Mouse (Mus musculus) intestine, embryonic 14.5 days (tissue): ENCODE results near the gene A630089N07Rik. TPM values are rescaled to one million over a fixed set of nuclear protein-coding genes. Genes with fewer than 3 reads are reported as not detected.

Experiments used
- ATAC-seq: fragments of 200-750 bp; cut with Nextera tagmentation; replicated peaks from 2 replicates; pipeline ENCODE4 v1.8.0; 2017; ENCODE audit warnings: low read depth, moderate number of reproducible peaks, moderate TSS enrichment, moderate library complexity; ENCODE audit not compliant: low FRiP score, low TSS enrichment
- DNase-seq: peaks from one replicate; pipeline ENCODE4 v3.0.0-alpha.2; 2018; ENCODE audit warnings: low spot score
- H3K27ac ChIP-seq: fragments of 300-500 bp; sonication (generic); 2 replicates; pipeline ENCODE4 v1.5.1; 2014; ENCODE audit warnings: low read depth, mild to moderate bottlenecking, control low read depth
- H3K27me3 ChIP-seq: fragments of 300-500 bp; sonication (generic); replicated peaks from 2 replicates; pipeline ENCODE4 v1.6.1; 2014; ENCODE audit warnings: low read length, control low read depth; ENCODE audit not compliant: control insufficient read depth, insufficient read depth
- H3K36me3 ChIP-seq: fragments of 300-500 bp; sonication (generic); 2 replicates; pipeline ENCODE4 v1.6.1; 2014; ENCODE audit warnings: low read length, control low read depth; ENCODE audit not compliant: control insufficient read depth, insufficient read depth
- H3K4me1 ChIP-seq: fragments of 300-500 bp; sonication (generic); replicated peaks from 2 replicates; pipeline ENCODE4 v1.6.1; 2014; ENCODE audit warnings: low read length, control low read depth, mixed read lengths; ENCODE audit not compliant: control insufficient read depth, insufficient read depth
- H3K4me2 ChIP-seq: fragments of 300-500 bp; sonication (generic); 2 replicates; pipeline ENCODE4 v1.6.1; 2014; ENCODE audit warnings: low read length
- H3K4me3 ChIP-seq: fragments of 300-500 bp; sonication (generic); 2 replicates; pipeline ENCODE4 v1.5.1; 2014; ENCODE audit warnings: low read depth, low read length, control low read depth, mixed read lengths
- H3K9ac ChIP-seq: fragments of 300-500 bp; sonication (generic); 2 replicates; pipeline ENCODE4 v1.6.1; 2014; ENCODE audit warnings: mild to moderate bottlenecking, low read length
- H3K9me3 ChIP-seq: fragments of 300-500 bp; sonication (generic); 2 replicates; pipeline ENCODE4 v1.6.1; 2016; ENCODE audit warnings: low read length, control low read depth; ENCODE audit not compliant: control insufficient read depth
- WGBS: fragments of 180-500 bp; shearing (Covaris S2); extraction: QIAGEN DNeasy Blood & Tissue Kit; methylation state at CpG from one replicate; pipeline ENCODE4 v1.1.7; 2014; 5-methylcytosine and 5-hydroxymethylcytosine counted together
- polyA plus RNA-seq: library from polyadenylated mRNA; unstranded; fragments of >200 nt; fragmentation: Nextera tagmentation; extraction: Ambion mirVana; gene quantifications from 2 replicates; pipeline ENCODE4 v1.2.1, GENCODE M21; 2014

Gene A630089N07Rik
- polyA plus RNA-seq, 1 experiment from 2014 or later, result 21.4 TPM

GRCm38 (mm10) chr16:97957626-97958025 is 124.6 kb downstream of the A630089N07Rik start:
- Histone ChIP-seq H3K27ac (no peak overlapping the region), H3K4me3 (no peak overlapping the region), H3K27me3 (no peaks in the 10 kb centered on the region), H3K36me3 (peaks cover 49% of the 10 kb centered on the region), H3K9me3 (no peaks in the 10 kb centered on the region), H3K4me2 (no peak overlapping the region), H3K9ac (no peak overlapping the region), H3K4me1 (no peaks in the 10 kb centered on the region)
- no peak for ATAC-seq
- DNase-seq, result no peak

DNA sequence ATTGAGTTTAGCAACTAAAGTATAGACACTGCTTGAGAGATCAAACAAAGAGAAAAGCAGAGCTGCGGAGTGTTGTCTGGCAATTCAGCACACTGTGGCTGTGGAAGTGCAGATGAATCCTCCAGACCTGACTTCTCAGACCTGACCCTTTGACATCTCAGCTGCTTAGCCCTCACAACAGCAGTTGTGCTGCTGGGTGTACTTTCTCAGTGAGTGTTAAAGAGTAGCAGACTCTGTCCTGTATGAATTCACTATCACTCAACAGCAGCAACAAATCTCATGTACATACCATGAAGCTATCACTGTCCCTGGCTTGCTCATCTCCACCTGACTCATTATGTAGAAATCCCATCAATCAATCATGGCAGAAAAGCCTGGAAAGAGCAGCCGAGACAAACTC is 126.2 kb downstream of the A630089N07Rik start:
- Histone ChIP-seq H3K4me2 (no peak overlapping the region), H3K4me3 (no peak overlapping the region), H3K36me3 (peaks cover 65% of the 10 kb centered on the region), H3K27me3 (no peaks in the 10 kb centered on the region), H3K9me3 (no peaks in the 10 kb centered on the region), H3K4me1 (no peaks in the 10 kb centered on the region), H3K27ac (no peak overlapping the region), H3K9ac (no peak overlapping the region)
- WGBS, result 75% methylated on average over 2 of the region's 2 CpGs
- ATAC-seq, result no peak
- DNase-seq, result no peak

DNA sequence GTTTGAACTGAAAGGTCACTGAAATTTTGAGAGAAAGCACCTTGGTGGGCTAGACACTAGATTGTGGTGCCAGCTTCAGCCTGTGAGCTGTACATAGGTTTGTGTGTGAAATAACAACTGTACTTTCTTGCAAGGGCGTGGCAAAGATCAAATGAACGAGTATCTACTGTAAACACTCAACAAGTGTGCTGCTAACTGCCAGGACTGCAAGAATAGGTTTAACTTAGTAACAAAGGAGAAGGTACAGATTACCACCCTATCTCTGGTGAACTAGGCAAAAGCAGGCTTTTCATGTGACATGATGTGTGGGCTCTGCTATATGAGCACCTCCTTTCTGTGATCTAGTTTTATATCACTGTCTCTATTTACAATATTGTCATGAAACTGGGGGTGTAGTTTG is 128.9 kb downstream of the A630089N07Rik start:
- Histone ChIP-seq H3K9ac (no peak overlapping the region), H3K4me2 (no peak overlapping the region), H3K36me3 (peaks cover 92% of the 10 kb centered on the region), H3K27me3 (no peaks in the 10 kb centered on the region), H3K27ac (no peak overlapping the region), H3K4me3 (no peak overlapping the region), H3K9me3 (no peaks in the 10 kb centered on the region), H3K4me1 (no peaks in the 10 kb centered on the region)
- 81% methylated on average over 2 of the region's 2 CpGs for WGBS
- no peak for DNase-seq
- no peak for ATAC-seq

DNA sequence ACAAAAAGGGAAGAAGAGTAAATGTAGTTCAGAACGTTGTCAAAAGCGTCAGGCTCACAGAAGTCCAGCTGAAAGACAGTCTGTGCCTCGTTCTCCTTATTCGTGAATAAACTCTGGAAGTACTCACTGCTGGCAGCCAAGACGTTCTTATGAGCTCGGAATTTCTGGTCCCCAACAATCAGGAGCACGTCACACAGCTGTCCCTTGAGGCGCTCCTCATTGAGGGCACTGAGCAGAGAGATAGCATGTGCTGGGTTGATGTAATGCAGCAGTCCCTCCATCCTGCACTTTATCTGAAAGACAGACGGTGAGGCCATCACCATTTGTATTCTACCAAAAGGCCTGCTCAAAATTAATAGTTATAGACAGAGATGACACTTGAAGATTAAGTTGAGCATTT is 129.4 kb downstream of the A630089N07Rik start:
- DNase-seq (no peak), ATAC-seq (no peak)
- no peak overlapping the region for H3K4me3 ChIP-seq
- H3K4me1 ChIP-seq, result no peaks in the 10 kb centered on the region
- H3K9ac ChIP-seq, result no peak overlapping the region
- no peak overlapping the region for H3K27ac ChIP-seq
- 82% methylated on average over 9 of the region's 9 CpGs for WGBS
- H3K27me3 ChIP-seq, result no peaks in the 10 kb centered on the region
- no peak overlapping the region for H3K4me2 ChIP-seq
- H3K9me3 ChIP-seq, result no peaks in the 10 kb centered on the region
- H3K36me3 ChIP-seq, result peaks cover 91% of the 10 kb centered on the region

DNA sequence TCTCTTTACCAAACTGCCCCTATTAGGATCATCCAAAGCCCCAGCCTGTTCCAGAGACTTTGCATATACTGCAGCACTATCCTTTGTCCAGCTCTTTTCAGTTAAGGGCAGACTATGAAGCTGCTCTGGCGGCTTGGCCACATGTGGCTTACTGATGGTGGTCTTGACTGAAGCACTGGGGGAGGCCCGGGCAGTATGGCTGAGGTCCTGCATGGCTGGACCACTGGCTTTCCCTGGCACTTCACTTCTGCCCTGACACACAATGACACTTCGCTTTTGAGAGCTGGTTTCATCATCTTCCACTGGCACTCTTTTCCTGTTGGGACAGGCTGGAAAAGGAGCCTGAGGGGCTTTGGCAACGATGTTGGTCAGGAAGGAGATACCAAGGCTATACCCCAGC is 129.9 kb downstream of the A630089N07Rik start:
- H3K36me3 ChIP-seq, result peaks cover 87% of the 10 kb centered on the region
- WGBS, result 91% methylated on average over 4 of the region's 4 CpGs
- no peaks in the 10 kb centered on the region for H3K27me3 ChIP-seq
- no peak overlapping the region for H3K9ac ChIP-seq
- DNase-seq, result no peak
- no peak overlapping the region for H3K4me3 ChIP-seq
- no peak overlapping the region for H3K27ac ChIP-seq
- no peaks in the 10 kb centered on the region for H3K9me3 ChIP-seq
- ATAC-seq, result no peak
- no peak overlapping the region for H3K4me2 ChIP-seq
- no peaks in the 10 kb centered on the region for H3K4me1 ChIP-seq

Other genes starting within 250 kb of the A630089N07Rik start
- gene Prdm15, start 230.6 kb downstream of the A630089N07Rik start, polyA plus RNA-seq, result 9.7 and 10.8 TPM in 2 replicates
- 16.7 and 19.3 TPM in 2 replicates for gene C2cd2, start 119.9 kb downstream of the A630089N07Rik start, polyA plus RNA-seq
- 15.6 and 17.6 TPM in 2 replicates for gene Zbtb21, start 119.8 kb downstream of the A630089N07Rik start, polyA plus RNA-seq
- 30.4 and 36.0 TPM in 2 replicates for gene B230307C23Rik, start 85.1 kb downstream of the A630089N07Rik start, polyA plus RNA-seq